Mouse (Mus musculus) bone marrow macrophage, adult 2 months (primary cell): ENCODE results near the gene Pygb.

Experiments
- CTCF ChIP-seq: IDR thresholded peaks from 2 replicates; pipeline ENCODE4 v1.5.1; 2012; ENCODE audit warnings: low read depth, mild to moderate bottlenecking, low read length, moderate library complexity
- POLR2A ChIP-seq: IDR thresholded peaks from 2 replicates; pipeline ENCODE4 v1.6.1; 2012; ENCODE audit warnings: mild to moderate bottlenecking, low read depth, low read length, borderline replicate concordance

DNA sequence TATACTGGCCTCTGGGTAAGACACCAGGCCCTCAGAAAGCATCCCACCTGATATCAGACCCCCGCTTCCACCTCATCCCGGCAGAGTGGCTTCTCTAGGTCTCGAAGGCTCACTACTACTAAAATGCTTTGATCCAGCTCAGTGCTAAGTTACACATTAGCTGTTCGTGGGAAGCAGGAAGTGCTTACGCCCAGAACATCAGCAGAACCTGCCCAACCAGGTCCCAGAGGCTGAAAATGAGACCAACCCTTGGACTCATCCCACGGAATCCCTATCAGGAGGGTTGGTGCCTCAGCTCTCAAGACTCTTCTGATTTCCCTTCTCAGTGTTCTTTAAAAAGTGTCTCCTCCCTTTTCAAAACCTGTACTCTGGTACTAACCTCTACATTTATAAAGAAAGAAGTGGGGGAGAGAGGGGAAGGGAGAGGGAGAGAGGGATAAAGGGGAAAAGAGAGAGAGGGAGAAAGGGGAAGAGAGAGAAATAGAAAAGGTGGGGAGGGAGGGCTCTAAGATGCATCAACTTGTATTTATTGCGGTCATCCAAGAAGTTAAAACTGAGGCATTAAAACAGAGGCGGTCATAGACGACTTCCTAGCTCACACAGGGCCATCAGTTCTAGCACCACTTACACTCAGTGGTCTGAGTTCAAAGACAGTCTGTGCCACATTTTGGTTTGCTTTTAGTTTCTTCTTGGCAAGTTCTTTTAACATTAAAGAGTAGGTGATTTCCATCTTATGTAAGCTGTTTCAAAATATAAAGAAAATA is 72.4 kb downstream of the Pygb start:
- no peak for TF ChIP-seq POLR2A
- no peak for TF ChIP-seq CTCF
